Mouse (Mus musculus) left cerebral cortex, postnatal 36 days (tissue): ENCODE results near the gene Prrt1. TPM values are rescaled to one million over a fixed set of nuclear protein-coding genes. Genes with fewer than 3 reads are reported as not detected.

ENCODE experiments used
- DNase-seq, 2 experiments: peaks; one replicate each; pipeline ENCODE4 v3.0.0; 2021 to 2022; ENCODE audit warnings: low spot score in 2 of 2, mixed read lengths in 1 of 2
- intact Hi-C: fragments of 180-260 bp; cut with DNase I; formaldehyde crosslinking; loops from one replicate; pipeline ENCODE4 v1.15.1; 2025
- total RNA-seq, 2 experiments: library from RNA; stranded (reverse); gene quantifications; 2 replicates each; pipeline ENCODE4 v1.2.3; 2021

Gene Prrt1
- total RNA-seq, 2 experiments from 2014 or later, result 148 to 168 TPM

- DNase-seq, result peak; percentile 92 to 96
- intact Hi-C loops, result no loop called here
These were observed 15.3 kb downstream of the Prrt1 start, which contains the start of gene Fkbpl for GRCm38 (mm10) chr17:34644608-34645007. Gene Fkbpl (plus strand): TSS chr17:34644764.

DNA sequence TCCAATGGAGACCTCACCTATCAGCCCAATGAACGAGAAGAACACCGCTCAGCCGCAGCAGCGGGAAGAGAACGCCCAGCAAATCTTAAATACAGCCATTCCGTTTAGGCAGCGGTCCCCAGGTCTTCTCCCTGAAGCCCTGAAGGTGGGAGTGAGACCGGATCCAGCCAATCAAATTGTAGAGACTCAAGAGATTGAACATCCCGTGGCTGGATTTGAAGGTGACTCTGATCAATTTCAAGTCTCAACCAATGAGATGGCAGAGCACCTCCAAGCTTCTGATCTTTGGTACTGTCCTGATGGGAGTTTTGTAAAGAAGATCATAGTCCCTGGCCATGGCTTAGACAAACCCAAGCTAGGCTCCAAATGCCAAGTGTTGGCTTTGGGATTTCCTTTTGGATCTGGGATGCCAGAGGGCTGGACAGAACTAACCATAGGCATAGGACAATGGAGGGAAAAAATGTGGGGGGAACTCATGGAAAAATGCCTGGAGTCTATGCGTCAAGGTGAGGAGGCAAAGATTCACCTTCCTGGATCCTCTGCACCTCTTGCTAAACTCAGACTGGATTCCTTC, 16.0 kb downstream of the Prrt1 start:
- DNase-seq, result no peak
- intact Hi-C loops, result no loop called here

DNA sequence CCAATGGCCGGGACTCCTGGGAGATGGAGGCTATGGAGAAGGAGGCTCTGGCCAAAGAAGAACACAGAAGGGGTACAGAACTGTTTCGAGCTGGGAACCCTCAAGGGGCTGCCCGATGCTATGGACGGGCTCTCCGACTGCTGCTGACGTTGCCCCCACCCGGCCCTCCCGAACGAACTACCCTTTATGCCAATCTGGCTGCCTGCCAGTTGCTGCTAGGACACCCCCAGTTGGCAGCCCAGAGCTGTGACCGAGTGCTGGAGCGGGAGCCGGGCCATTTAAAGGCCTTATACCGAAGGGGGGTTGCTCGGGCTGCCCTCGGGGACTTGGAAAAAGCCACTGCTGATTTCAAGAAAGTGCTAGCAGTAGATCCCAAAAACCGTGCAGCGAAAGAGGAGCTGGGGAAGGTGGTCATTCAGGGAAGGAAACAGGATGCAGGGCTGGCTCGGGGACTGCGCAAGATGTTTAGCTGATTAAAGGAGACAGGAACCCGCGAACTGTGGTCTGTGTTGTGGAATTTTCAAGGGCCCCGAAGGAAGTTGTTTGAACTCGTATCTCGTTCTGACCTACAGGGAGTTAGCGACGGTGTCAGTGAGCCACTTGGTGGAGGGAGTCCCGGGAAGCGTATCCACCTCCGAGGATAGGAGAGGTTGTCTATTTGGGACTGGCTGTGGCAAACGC, 16.6 kb downstream of the Prrt1 start:
- intact Hi-C loops, result no loop called here
- DNase-seq, result no peak

GRCm38 (mm10) chr17:34646906-34647787, 17.8 kb downstream of the Prrt1 start, which contains the start of gene Atf6b:
Gene Atf6b (plus strand): TSS chr17:34647146.
- intact Hi-C loops, result no loop called here
- DNase-seq, result peak; percentile 95 to 96

GRCm38 (mm10) chr17:34648141-34648890, 19.0 kb downstream of the Prrt1 start:
- no peak for DNase-seq
- intact Hi-C loops, result no loop called here

DNA sequence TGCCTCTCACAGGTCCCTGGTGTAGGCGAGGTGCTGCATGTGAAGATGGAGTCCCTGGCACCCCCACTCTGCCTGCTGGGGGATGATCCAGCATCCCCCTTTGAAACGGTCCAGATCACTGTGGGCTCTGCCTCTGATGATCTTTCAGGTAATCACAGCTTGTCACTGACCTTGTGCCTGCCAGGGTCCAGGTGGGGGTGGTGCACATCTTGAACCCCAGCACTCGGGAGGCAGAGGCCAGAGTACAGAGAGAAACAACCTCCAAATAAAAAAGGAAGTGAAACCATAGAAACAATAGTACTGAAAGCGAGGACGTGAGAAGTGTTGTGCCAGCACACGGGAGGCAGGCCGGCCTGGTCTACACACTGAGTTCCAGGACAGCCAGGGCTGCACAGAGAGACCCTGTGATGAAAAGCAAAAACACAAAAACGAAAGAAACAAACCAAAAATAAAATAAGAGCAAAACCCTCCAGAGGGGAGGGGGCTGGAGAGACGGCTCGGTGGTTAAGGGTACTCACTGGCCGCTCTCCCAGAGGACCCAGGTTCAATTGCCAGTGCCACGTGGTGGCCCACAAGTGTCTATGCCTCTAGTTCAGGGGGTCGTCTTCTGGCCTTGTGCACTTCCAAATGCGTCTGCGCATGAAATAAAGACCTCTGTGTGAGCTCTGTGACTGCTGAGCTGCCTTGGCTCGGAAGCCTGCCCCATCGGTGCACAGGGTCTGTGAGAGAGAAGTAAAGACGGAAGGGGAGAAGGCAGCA, 20.0 kb downstream of the Prrt1 start:
- DNase-seq, result no peak
- intact Hi-C loops, result no loop called here

- intact Hi-C loops, result loop anchor here (5.0 kb wide), 1 partner anchor 187 kb away; the partner anchor contains the start of genes Dxo and Stk19
- DNase-seq, result no peak
These were observed 21.4 kb downstream of the Prrt1 start for GRCm38 (mm10) chr17:34650781-34651180.

DNA sequence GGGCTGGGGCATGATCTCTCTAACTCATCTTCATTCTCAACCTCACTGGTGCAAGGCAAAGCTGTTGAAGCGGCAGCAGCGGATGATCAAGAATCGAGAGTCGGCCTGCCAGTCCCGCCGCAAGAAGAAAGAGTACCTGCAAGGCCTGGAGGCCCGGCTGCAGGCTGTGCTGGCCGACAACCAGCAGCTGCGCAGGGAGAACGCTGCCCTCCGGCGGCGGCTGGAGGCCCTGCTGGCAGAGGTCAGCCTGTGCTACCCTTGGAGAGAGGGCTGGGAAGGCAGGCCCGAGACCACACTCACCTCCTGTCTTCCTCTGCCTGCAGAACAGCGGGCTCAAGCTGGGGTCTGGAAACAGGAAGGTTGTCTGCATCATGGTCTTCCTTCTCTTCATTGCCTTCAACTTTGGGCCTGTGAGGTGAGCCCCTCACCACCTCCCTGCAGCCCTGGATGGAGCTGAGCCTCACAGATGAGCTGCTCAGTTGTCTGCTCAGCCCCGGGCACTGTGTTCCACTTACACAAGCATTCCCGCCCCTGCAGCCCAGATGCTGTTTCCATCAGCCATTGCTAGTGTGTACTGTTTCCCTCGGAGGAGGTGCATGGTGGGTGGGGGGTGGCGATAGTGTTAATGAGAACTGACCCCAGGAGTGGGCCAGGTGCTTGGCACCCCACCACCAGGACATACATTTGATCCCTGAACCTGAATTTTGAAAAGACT, 22.3 kb downstream of the Prrt1 start:
- intact Hi-C loops, result loop anchor here (5.0 kb wide), 1 partner anchor 186 kb away; the partner anchor contains the start of genes Dxo and Stk19
- DNase-seq, result no peak

DNA sequence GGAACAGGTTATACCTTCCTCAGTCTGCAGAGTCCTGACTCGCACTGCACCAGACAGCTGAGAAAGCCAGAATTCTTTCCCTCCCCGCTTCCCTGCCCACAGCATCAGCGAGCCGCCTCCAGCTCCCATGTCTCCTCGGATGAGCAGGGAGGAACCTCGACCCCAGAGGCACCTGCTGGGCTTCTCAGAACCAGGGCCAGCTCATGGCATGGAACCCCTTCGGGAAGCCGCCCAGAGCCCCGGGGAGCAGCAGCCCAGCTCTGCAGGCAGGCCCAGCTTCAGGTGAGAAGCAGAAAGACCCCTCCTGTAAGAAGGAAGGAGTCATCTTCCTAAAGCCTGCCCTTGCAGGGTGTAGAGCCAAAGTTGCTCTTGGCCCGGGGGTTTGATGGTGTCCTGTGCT, 23.2 kb downstream of the Prrt1 start:
- intact Hi-C loops, result loop anchor here (5.0 kb wide), 1 partner anchor 185 kb away; the partner anchor contains the start of genes Dxo and Stk19
- no peak for DNase-seq

DNA sequence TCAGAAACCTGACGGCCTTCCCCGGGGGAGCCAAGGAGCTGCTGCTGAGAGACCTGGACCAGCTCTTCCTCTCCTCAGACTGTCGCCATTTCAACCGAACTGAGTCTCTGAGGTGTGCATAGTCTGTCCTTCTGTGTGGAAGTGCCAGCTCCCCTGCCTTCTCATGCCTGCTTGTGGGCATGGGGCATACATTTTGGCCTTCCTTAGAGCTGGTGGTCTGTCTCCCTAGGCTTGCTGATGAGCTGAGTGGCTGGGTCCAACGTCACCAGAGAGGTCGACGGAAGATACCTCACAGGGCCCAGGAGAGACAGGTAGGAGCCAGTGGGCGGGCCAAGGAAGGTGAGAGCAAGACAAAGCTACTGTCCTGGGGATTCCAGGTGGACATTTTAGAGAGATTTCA, 23.7 kb downstream of the Prrt1 start:
- intact Hi-C loops, result loop anchor here (5.0 kb wide), 1 partner anchor 184 kb away; the partner anchor contains the start of genes Dxo and Stk19
- no peak for DNase-seq

DNA sequence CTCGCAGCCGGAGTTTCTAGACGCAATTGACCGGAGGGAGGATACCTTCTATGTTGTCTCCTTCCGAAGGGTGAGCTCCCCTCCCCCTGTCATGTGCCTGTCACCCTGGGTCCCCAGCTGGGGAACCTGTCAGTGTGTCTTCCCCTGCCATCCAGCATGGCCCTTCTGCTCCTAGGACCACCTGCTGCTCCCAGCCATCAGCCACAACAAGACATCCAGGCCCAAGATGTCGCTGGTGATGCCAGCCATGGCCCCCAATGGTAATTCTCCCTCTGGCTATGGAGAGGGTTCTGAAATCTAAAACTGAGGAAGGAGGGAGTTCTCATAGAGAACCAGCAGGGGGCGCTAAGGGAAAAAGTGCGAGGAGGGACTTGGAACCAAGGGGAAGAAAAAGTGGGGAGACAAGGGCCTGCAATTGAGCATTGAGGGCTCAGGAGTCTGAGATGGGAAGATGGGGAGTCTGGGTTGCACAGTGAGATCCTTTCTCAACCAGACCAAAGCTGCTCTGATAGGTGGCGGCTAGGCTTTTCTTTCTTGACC, 24.5 kb downstream of the Prrt1 start:
- DNase-seq, result no peak
- intact Hi-C loops, result loop anchor here (2.0 to 5.0 kb wide), 2 partner anchors 59 to 183 kb away; partner anchors contain the start of genes Dxo and Stk19

DNA sequence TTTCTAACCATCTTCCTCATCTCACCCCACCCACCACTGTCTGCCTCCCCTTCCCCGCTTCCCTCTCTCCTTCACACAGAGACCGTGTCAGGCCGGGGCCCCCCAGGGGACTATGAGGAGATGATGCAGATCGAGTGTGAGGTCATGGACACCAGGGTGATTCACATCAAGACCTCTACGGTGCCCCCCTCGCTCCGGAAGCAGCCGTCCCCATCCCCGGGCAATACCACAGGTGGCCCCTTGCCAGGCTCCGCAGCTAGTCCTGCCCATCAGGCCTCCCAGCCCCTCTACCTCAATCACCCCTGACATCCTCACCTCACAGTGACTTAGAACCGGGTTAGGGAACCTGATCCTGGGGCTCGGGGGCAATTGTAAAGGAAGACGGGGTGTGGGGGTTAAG, 25.1 kb downstream of the Prrt1 start:
- no peak for DNase-seq
- intact Hi-C loops, result loop anchor here (2.0 to 5.0 kb wide), 2 partner anchors 58 to 183 kb away; partner anchors contain the start of genes Dxo and Stk19

DNA sequence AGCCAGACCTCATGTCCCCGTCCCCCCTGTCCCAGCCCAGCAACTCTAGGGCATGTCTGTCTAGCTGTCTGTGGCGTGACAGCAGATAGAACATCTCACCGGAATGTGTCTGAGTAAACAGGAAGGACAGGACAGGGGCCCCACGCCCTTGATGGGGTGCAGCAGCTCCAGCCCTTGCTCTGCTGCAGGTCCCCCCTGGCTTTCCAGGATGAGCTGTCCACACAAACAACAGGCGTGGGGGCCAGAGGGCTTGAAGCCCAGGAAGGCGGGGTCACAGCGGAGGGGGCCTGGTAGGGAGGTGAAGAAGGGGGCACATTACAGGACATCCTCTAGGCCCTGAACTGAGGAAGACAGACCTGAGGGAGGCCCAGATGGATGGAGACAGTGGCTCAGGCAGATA, 25.8 kb downstream of the Prrt1 start:
- intact Hi-C loops, result loop anchor here (2.0 kb wide), 1 partner anchor 58 kb away; no protein-coding TSS in a partner anchor
- no peak for DNase-seq

GRCm38 (mm10) chr17:34655581-34655991, 26.3 kb downstream of the Prrt1 start:
- DNase-seq, result peak in 1 of 2 experiments; percentile 64
- intact Hi-C loops, result loop anchor here (2.0 kb wide), 1 partner anchor 57 kb away; no protein-coding TSS in a partner anchor

- intact Hi-C loops, result no loop called here
These were observed 27.3 kb downstream of the Prrt1 start for GRCm38 (mm10) chr17:34656666-34657065.

GRCm38 (mm10) chr17:34657271-34657670, 27.9 kb downstream of the Prrt1 start:
- no peak for DNase-seq
- intact Hi-C loops, result no loop called here

More at GRCm38 (mm10) chr17:34656666-34657065, 27.3 kb downstream of the Prrt1 start:
- no peak for DNase-seq

DNA sequence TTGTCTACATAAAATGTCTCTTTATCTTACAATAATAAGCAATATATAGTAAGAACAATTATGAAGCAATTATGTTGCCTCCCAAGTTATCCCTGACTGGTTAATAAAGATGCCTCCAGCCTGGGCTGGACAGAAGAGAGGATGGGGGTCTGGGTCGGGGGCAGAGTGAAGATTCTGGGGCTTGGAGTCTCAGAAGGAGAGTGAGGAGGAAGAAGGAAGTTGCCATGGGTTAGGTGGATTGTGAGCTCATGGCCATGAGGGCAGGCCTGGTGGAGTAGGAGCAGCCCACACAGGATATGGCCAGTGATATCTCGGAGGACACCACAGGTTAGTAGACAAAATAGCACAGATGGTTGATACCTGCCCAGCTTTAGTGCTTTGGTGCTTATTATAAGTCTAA, 28.8 kb downstream of the Prrt1 start:
- intact Hi-C loops, result no loop called here
- no peak for DNase-seq
